Mouse (Mus musculus): ENCODE measurements at regions not wholly inside any gene's neighbourhood (a gene's known extent, or its start where the extent isn't known, plus 50 kb on each side); places are given as distances from the start of the nearest gene placed in this dataset.

DNA sequence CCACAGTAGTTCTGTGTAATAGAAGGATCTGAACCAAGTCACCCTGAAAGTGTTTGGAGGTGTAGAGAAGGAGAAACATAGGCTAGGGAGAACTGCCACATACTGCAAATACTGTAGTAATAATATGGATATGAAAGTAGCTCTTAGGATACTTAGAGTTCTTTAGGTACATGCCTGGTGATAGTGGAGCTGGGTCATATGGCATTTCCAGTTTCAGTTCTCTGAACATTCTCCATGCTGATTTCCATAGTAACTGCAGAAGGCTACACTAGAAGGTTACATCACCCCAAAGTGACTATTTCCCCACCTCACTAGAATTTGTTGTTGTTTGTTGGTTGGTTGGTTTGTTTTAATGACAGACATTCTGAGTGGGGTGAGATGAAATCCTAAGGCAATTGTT is 253.2 kb upstream of the Kdm8 start:
- no peak for TF ChIP-seq CTCF (IDR thresholded peaks at IDR 0.05; ENCODE audit: control insufficient read depth, insufficient read depth, insufficient read length)
- no peak for TF ChIP-seq USF1 (IDR thresholded peaks at IDR 0.05; ENCODE audit: low read depth)
- no peak for TF ChIP-seq CEBPB (IDR thresholded peaks at IDR 0.05; ENCODE audit: low read depth)

Measured in C2C12 (cell line).